Mouse (Mus musculus) frontal cortex, postnatal 36 days (tissue): Measurements from ENCODE around the gene Gdf3.
"Not testable (repeated sequence)": the region's sequence is repeated elsewhere in the genome, so short reads cannot be mapped to it uniquely, and the experiment has no call there.

Experiments used
- DNase-seq, 2 experiments: peaks; one replicate each; pipeline ENCODE4 v3.0.0; 2022; ENCODE audit warnings: low spot score in 2 of 2

The Gdf3 gene

GRCm38 (mm10) chr6:122609771-122610170, at the start of gene Gdf3:
Gene Gdf3, minus strand, starts transcription at chr6:122610087.
- DNase-seq: no peak

DNA sequence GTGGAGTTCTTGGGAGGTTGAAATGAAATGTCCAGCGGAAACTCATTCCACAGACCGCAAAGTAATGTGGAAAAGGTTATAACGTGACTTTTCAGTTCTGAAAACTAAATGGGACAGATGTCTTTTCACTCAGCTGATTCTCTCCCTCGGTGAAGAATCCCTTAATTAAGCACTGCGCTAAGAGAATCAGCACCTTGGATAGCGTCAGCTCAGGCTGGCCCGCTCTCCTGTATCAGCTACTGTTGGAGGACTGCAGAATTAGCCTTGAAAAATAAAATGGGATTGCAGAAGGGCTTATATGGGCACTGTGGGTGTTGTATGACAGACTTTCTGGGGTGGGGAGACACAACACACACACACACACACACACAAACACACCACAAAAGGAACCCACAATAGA, 49.7 kb upstream of the Gdf3 start:
- DNase-seq: no peak

- no peak for DNase-seq
These were observed 47.7 kb upstream of the Gdf3 start for GRCm38 (mm10) chr6:122657630-122658029.

GRCm38 (mm10) chr6:122654301-122654700, 44.4 kb upstream of the Gdf3 start:
- no peak for DNase-seq

DNA sequence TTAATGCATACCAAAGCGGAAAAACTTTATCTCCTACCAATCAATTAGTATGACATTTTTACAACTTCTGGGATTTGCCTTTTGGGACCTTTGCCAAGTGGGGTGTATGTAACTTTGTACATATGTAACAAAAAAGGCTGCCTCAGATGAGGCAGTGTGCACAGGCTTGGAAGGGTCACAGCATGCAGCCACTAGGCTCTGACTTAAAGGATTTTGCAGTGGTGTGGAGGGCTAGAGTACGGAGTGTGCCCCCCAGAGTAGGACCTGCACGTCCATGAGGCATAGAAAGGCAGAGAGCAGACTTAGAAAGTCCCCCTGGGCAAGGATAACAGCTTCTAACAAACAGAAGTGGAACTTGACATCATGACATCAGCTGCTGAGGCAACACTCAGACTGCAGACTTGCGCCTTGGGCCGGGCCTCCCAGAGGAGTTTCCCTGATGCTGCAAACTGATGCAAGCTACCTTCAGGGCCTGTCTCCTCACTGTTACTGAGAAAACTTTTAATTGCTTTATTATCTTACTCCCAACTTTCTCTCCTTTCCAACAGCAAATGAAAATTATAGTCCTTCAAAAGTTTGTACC, 40.6 kb upstream of the Gdf3 start:
- DNase-seq: no peak

GRCm38 (mm10) chr6:122649903-122650302, 40.0 kb upstream of the Gdf3 start:
- DNase-seq: no peak

- not testable (repeated sequence) for DNase-seq
These were observed 34.3 kb upstream of the Gdf3 start for GRCm38 (mm10) chr6:122644196-122644595.

DNA sequence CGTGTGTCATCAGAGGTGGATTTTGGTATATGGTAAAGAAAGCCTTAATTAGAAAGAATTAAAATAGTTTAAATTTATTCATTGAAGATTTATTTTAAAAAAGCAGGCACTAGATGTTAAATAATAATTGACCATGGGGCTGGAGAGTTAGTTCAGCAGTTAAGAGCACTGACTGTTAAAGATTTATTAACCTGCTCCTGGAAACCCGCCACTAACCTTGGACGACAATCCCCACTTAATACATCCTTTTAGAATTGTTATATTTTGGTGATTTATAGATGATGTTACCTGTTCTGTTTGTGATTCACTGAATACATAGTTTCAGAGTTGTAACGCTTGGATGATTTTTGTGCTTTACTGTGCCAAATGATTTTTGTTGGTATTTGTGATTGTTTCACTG, 27.7 kb upstream of the Gdf3 start:
- not testable (repeated sequence) for DNase-seq

DNA sequence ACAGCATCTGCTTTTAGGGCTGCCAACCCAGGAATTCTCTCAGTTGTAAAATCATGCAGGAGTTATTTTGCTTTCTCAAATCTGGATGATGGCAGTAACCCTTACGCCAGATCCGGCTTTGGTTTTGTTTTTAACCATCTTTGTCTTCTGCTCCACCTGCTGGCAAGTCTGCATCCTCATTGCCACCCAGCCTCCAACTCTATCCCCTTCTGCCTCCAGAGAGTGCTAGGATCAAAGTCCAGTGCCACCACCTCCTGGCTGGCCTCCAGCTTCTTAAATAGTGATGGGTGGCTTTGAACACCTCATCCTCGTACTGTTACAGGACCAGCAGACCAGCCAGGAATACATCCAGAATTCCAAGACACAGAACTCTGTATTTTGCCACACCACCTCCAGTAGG, 26.8 kb upstream of the Gdf3 start:
- no peak for DNase-seq

DNA sequence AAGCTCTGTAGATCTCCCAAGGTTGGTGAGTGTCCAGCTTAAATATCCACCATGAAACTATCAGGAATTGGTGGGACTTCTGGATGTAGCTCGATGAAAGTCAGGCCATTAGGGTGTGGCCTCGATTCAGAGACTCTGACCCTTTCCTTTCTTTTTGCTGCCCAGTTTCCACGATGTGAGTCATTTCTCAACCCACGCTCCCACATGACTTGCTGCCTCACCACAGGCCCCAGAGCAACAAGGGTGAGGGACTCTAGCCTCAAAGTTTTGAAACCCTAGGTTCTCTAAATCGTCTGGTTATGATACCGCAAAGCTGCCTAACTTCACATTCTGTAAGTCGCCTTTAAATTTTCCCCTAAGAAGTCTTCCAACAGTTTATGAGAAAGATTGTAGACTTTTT, 25.4 kb upstream of the Gdf3 start:
- no peak for DNase-seq

GRCm38 (mm10) chr6:122633411-122633810, 23.5 kb upstream of the Gdf3 start:
- DNase-seq: no peak

- no peak for DNase-seq
These were observed 17.7 kb upstream of the Gdf3 start for GRCm38 (mm10) chr6:122627469-122628108.

DNA sequence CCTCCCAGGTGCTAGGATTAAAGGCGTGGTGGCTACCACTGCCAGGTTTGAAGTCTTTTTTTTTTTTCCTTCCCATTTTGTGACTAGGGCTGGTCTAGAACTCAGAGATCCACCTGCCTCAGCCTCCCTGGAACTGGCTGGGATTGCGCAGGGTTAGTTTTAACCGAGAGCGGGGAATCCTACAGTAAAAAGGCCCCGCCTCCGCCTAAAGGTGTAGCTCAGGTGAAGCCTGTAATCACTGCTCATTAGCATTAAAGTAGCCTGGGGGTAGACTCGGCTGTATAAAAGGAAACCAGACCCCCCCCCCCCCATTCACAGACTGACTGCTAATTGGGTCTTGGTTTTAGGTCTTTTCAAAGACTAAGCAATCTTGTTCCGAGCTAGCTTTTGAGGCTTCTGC, 16.2 kb upstream of the Gdf3 start, which contains the start of gene Dppa3:
Dppa3 (plus strand) TSS at position 301 of the 400 bp plus-strand sequence.
- DNase-seq: no peak

GRCm38 (mm10) chr6:122625156-122625555, 15.3 kb upstream of the Gdf3 start:
- DNase-seq: no peak

- no peak for DNase-seq
These were observed 14.6 kb upstream of the Gdf3 start for GRCm38 (mm10) chr6:122624480-122624879.

DNA sequence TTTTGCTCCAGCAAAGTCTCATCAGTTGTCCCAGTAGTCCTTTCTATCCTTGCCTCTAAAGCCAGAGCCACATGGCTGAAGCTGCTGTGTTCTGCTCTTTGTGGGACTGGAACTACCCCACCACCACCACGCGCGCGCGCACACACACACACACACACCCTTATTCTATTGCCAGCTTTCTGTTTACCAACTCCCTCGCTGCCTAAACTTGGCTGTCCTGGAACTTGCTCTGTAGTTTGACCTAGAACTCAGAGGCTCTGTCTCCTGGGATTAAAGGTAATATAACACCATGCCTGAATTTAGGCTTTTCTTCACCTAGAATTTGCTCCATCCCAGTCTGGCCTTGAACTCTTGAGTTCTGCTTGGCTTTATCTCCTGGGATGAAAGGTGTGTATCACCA, 11.2 kb upstream of the Gdf3 start:
- DNase-seq: no peak

DNA sequence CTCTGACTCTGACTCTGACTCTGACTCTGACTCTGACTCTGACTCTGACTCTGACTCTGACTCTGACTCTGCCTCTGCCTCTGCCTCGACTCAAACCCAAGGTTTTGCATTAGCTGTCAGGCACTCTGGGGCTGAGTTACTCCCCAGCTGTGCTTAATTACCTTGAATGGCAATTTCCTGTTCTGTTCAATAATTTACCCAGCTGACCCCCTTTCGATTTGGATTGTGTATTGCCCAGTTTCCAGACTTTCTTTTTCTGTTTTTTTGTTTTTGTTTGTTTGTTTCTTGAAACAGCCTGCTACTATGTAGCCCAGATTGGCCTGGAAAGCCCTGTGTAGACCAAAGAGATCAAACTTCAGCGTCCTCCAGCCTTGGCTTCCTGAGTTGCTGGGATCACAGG, 6.1 kb upstream of the Gdf3 start:
- DNase-seq: no peak

- no peak for DNase-seq
These were observed 4.2 kb upstream of the Gdf3 start for GRCm38 (mm10) chr6:122614047-122614446.

DNA sequence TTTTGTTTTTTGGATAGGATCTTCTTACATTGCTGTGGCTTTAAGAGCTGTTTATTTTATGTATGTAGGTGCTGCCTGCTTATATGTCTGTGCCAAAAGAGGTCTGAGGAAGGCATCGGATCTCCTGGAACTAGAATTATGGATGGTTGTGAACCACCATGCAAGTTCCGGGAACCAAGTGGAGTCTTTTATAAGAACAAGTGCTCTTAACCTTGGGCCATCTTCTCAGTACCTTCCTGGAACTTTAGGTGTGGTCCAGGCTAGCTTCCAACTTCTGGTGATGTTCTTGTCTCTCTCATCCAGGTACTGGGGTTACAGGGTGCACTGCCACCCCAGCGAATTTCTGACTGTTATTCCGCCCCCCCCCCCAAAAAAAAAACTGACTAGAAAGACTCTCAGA, 2.5 kb upstream of the Gdf3 start:
- DNase-seq: no peak

GRCm38 (mm10) chr6:122609377-122609728, 534 bp downstream of the Gdf3 start:
- no peak for DNase-seq

DNA sequence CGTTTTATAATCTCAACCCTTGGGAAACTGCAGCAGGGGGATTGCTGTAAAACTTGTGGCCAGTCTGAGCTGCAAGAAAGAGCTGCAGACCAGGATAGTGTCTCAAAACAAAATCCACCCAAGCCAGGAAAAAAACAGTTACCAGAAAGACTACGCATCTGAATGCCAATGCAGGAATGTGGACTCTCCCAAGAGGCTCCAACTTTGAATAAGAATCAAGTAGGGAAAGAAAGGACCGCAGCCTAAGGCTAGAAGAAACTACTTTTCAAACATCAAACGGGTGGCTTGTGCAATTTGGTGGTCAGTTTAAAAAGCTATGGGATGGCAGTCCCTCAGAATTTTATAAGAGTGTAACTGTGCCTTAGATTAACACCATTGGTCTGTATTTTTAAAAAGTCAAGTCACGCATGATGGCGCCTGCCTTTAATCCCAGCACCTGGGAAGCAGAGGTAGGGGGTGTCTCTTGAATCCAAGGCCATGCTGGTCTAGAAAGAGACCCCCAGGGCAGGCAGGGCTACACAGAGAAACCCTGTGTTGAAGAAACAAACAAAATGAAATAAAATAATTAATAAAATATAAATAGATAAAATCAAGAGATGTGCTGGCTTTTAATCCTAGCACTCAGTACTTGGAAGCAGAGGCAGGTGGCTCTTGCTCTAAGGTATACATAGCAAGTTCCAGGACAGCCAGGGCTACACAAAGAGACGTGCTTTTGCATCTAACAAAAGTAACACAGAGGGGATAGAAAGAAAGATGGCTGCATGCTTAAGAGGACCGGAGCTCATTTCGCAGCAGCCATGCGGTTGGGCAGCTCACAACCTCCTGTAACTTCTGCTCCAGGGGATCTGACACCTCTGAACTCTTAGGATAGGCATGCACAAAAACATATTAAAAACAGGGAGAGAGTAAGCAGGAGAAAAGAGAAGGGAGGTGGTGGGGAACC, 1.2 kb downstream of the Gdf3 start:
- no peak for DNase-seq

DNA sequence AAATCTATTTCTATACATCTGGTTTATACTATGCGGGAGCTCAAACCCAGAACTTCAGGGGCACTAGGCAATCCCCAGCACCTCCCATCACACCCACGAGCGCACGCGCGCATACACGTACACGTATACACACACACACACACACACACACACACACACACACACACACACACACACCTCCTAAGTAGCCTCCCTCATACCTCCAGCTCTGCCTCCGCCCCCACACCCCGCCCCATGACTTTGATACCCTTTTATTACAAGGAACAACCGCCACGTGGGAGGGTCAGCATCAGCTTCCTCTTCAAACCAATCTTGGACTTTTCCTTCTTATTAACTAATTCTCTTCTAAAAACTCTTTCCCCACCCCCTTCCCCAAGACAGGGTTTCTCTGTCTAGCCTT, 2.2 kb downstream of the Gdf3 start:
- no peak for DNase-seq

DNA sequence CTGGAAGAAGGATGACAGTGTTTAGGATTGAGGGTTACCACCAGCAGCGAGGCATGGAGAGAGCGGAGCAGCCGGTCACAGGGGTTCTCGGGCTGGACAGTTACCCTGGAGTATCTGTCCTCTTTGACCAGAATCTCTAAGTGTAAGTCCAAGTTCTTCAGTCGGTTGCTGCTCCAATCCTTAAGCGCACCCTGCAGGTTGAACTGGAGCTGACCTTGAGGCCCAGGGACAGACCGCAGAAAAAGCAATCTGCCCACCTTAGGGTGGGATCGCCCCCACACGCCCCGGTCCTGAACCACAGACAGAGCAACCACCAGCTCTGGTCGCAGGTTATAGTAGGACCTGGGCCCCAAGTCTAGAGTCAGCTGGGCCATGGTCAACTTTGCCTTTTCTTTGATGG, 3.2 kb downstream of the Gdf3 start:
- DNase-seq: no peak
